Mouse (Mus musculus): ENCODE data around the gene Vps39. TPM values are rescaled to one million over a fixed set of nuclear protein-coding genes. Genes with fewer than 3 reads are reported as not detected.

Vps39 gene
- polyA plus RNA-seq, 1 experiment from 2014 or later: 24.6 TPM

- H3K27ac ChIP-seq (ENCODE audit: low read depth): no peak overlapping the region
- 71% methylated on average over 4 of the region's 4 CpGs for WGBS
These were observed 38.5 kb downstream of the Vps39 start for GRCm38 (mm10) chr2:120314487-120314886.

DNA sequence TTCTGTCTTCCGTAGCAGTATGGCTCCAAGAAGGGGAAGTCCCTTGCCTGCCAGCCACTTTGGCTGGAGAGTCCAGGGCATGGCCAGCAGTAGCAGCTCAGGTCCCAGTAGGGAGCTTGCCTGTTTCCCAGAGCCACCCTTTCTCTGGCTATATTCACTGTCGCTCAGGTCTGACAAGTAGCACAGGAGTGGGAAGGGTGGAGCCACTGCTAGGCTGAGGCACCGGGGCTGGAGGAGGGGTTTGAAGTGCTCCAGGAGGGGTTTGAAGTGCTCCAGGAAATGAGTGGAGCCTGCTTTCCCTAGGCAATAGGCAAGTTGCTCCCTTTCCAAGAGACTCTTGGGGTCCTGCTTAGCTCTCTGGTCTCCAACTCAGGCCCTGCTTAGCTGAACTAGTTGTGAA is 39.0 kb downstream of the Vps39 start, which contains the start of gene Pla2g4f:
Gene Pla2g4f, minus strand, starts transcription at position 190 of the 400 bp plus-strand sequence.
- H3K4me2 ChIP-seq (ENCODE audit: low read length): no peak within 1 kb of the TSS
- no peaks in the 10 kb centered on the region for H3K9me3 ChIP-seq (ENCODE audit: control insufficient read depth, low read length)
- DNase-seq (ENCODE audit: low spot score) (no peak), ATAC-seq (replicated peaks; ENCODE audit: low FRiP score, low TSS enrichment, low read depth) (no peak)
- no peak within 1 kb of the TSS for H3K4me3 ChIP-seq (ENCODE audit: low read depth, low read length)
- H3K27ac ChIP-seq (ENCODE audit: low read depth): no peak within 1 kb of the TSS
- no peaks in the 10 kb centered on the region for H3K27me3 ChIP-seq (replicated peaks; ENCODE audit: control insufficient read depth, insufficient read depth, low read length)
- no peak within 1 kb of the TSS for H3K9ac ChIP-seq (ENCODE audit: low read length)
- peaks cover 27% of the 10 kb centered on the region for H3K36me3 ChIP-seq (ENCODE audit: control insufficient read depth, insufficient read depth, low read length)
- WGBS: 40% methylated on average over 3 of the region's 3 CpGs
- H3K4me1 ChIP-seq (replicated peaks; ENCODE audit: control insufficient read depth, insufficient read depth, low read length): no peaks in the 10 kb centered on the region

More at GRCm38 (mm10) chr2:120314487-120314886, 38.5 kb downstream of the Vps39 start:
- Histone ChIP-seq H3K27me3 (replicated peaks; ENCODE audit: control insufficient read depth, insufficient read depth, low read length) (no peaks in the 10 kb centered on the region), H3K4me3 (ENCODE audit: low read depth, low read length) (no peak overlapping the region), H3K9me3 (ENCODE audit: control insufficient read depth, low read length) (no peaks in the 10 kb centered on the region), H3K36me3 (ENCODE audit: control insufficient read depth, insufficient read depth, low read length) (peaks cover 31% of the 10 kb centered on the region), H3K4me1 (replicated peaks; ENCODE audit: control insufficient read depth, insufficient read depth, low read length) (no peaks in the 10 kb centered on the region), H3K9ac (ENCODE audit: low read length) (no peak overlapping the region), H3K4me2 (ENCODE audit: low read length) (no peak overlapping the region)
- ATAC-seq (replicated peaks; ENCODE audit: low FRiP score, low TSS enrichment, low read depth) (no peak), DNase-seq (ENCODE audit: low spot score) (no peak)

- Histone ChIP-seq H3K9me3 (ENCODE audit: control insufficient read depth, low read length) (no peaks in the 10 kb centered on the region), H3K36me3 (ENCODE audit: control insufficient read depth, insufficient read depth, low read length) (peaks cover 11% of the 10 kb centered on the region), H3K27ac (ENCODE audit: low read depth) (no peak overlapping the region), H3K27me3 (replicated peaks; ENCODE audit: control insufficient read depth, insufficient read depth, low read length) (no peaks in the 10 kb centered on the region), H3K4me1 (replicated peaks; ENCODE audit: control insufficient read depth, insufficient read depth, low read length) (no peaks in the 10 kb centered on the region), H3K4me2 (ENCODE audit: low read length) (no peak overlapping the region), H3K4me3 (ENCODE audit: low read depth, low read length) (no peak overlapping the region), H3K9ac (ENCODE audit: low read length) (no peak overlapping the region)
- WGBS: 83% methylated on average over 7 of the region's 7 CpGs
- DNase-seq (ENCODE audit: low spot score): no peak
- ATAC-seq (replicated peaks; ENCODE audit: low FRiP score, low TSS enrichment, low read depth): no peak
These were observed 40.6 kb downstream of the Vps39 start for GRCm38 (mm10) chr2:120312276-120312825.

GRCm38 (mm10) chr2:120304113-120304512 is 48.8 kb downstream of the Vps39 start:
- no peak overlapping the region for H3K4me3 ChIP-seq (ENCODE audit: low read depth, low read length)
- no peaks in the 10 kb centered on the region for H3K36me3 ChIP-seq (ENCODE audit: control insufficient read depth, insufficient read depth, low read length)
- no peaks in the 10 kb centered on the region for H3K9me3 ChIP-seq (ENCODE audit: control insufficient read depth, low read length)
- H3K4me2 ChIP-seq (ENCODE audit: low read length): no peak overlapping the region
- H3K27ac ChIP-seq (ENCODE audit: low read depth): no peak overlapping the region
- H3K27me3 ChIP-seq (replicated peaks; ENCODE audit: control insufficient read depth, insufficient read depth, low read length): no peaks in the 10 kb centered on the region
- no peak for ATAC-seq (replicated peaks; ENCODE audit: low FRiP score, low TSS enrichment, low read depth)
- no peak overlapping the region for H3K9ac ChIP-seq (ENCODE audit: low read length)
- 20% methylated on average over 3 of the region's 3 CpGs for WGBS
- H3K4me1 ChIP-seq (replicated peaks; ENCODE audit: control insufficient read depth, insufficient read depth, low read length): no peaks in the 10 kb centered on the region
- DNase-seq (ENCODE audit: low spot score): no peak

- Histone ChIP-seq H3K9me3 (ENCODE audit: control insufficient read depth, low read length) (no peaks in the 10 kb centered on the region), H3K4me2 (ENCODE audit: low read length) (no peak overlapping the region), H3K9ac (ENCODE audit: low read length) (no peak overlapping the region), H3K4me3 (ENCODE audit: low read depth, low read length) (no peak overlapping the region), H3K4me1 (replicated peaks; ENCODE audit: control insufficient read depth, insufficient read depth, low read length) (no peaks in the 10 kb centered on the region), H3K27me3 (replicated peaks; ENCODE audit: control insufficient read depth, insufficient read depth, low read length) (no peaks in the 10 kb centered on the region), H3K36me3 (ENCODE audit: control insufficient read depth, insufficient read depth, low read length) (no peaks in the 10 kb centered on the region), H3K27ac (ENCODE audit: low read depth) (no peak overlapping the region)
- ATAC-seq (replicated peaks; ENCODE audit: low FRiP score, low TSS enrichment, low read depth) (no peak), DNase-seq (ENCODE audit: low spot score) (no peak)
- 90% methylated on average over 6 of the region's 6 CpGs for WGBS
These were observed 51.9 kb downstream of the Vps39 start for GRCm38 (mm10) chr2:120301076-120301475.

DNA sequence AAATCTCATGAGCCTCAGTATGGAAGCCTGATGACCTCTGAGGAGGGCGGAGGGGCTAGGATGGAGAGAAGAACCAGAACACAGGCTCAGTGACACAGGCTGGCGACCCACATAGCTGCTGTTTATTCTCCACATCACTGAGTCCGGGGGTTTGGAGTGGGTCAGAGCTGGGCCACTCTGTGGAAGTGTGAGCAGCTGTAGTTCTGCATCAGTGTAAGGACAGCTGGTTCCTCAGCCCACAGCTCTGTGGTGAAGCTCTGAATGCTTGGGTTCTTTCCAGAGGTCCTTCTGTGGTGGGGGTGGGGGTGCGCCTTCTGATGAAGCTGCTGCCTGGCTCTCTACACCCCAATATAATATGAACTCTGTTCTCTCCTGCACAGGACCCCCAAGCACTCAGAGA is 53.1 kb downstream of the Vps39 start:
- WGBS: 67% methylated on average over 4 of the region's 4 CpGs
- Histone ChIP-seq H3K4me2 (ENCODE audit: low read length) (no peak overlapping the region), H3K4me3 (ENCODE audit: low read depth, low read length) (no peak overlapping the region), H3K27ac (ENCODE audit: low read depth) (no peak overlapping the region), H3K36me3 (ENCODE audit: control insufficient read depth, insufficient read depth, low read length) (no peaks in the 10 kb centered on the region), H3K9ac (ENCODE audit: low read length) (no peak overlapping the region), H3K4me1 (replicated peaks; ENCODE audit: control insufficient read depth, insufficient read depth, low read length) (no peaks in the 10 kb centered on the region), H3K9me3 (ENCODE audit: control insufficient read depth, low read length) (no peaks in the 10 kb centered on the region), H3K27me3 (replicated peaks; ENCODE audit: control insufficient read depth, insufficient read depth, low read length) (no peaks in the 10 kb centered on the region)
- ATAC-seq (replicated peaks; ENCODE audit: low FRiP score, low TSS enrichment, low read depth) (no peak), DNase-seq (ENCODE audit: low spot score) (no peak)

DNA sequence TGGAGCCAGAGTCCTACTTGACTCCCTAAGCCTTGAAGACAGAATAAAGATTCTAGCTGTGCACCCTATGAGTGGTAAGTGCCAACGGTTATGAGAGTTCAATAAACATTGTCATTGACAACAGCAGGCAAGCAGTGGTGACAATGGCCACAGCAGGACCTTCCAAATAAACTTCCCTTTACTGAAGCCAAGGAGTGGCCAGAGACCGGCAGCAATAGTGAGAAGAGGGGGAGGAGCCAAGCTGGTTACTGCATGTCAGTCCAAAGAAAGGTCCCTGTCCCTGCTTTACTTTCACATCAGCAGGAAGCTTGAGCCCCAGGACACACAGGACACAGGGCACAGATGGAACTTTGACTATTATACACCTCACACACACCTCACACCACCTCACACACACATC is 56.8 kb downstream of the Vps39 start:
- no peak overlapping the region for H3K27ac ChIP-seq (ENCODE audit: low read depth)
- H3K4me2 ChIP-seq (ENCODE audit: low read length): no peak overlapping the region
- 9% methylated on average over 2 of the region's 2 CpGs for WGBS
- H3K36me3 ChIP-seq (ENCODE audit: control insufficient read depth, insufficient read depth, low read length): no peaks in the 10 kb centered on the region
- H3K9ac ChIP-seq (ENCODE audit: low read length): no peak overlapping the region
- no peaks in the 10 kb centered on the region for H3K4me1 ChIP-seq (replicated peaks; ENCODE audit: control insufficient read depth, insufficient read depth, low read length)
- no peak overlapping the region for H3K4me3 ChIP-seq (ENCODE audit: low read depth, low read length)
- H3K27me3 ChIP-seq (replicated peaks; ENCODE audit: control insufficient read depth, insufficient read depth, low read length): no peaks in the 10 kb centered on the region
- no peak for DNase-seq (ENCODE audit: low spot score)
- ATAC-seq (replicated peaks; ENCODE audit: low FRiP score, low TSS enrichment, low read depth): no peak
- no peaks in the 10 kb centered on the region for H3K9me3 ChIP-seq (ENCODE audit: control insufficient read depth, low read length)

- ATAC-seq (replicated peaks; ENCODE audit: low FRiP score, low TSS enrichment, low read depth) (no peak), DNase-seq (ENCODE audit: low spot score) (no peak)
- 83% methylated on average over 9 of the region's 9 CpGs for WGBS
- H3K4me3 ChIP-seq (ENCODE audit: low read depth, low read length): no peak overlapping the region
- no peaks in the 10 kb centered on the region for H3K36me3 ChIP-seq (ENCODE audit: control insufficient read depth, insufficient read depth, low read length)
- H3K4me2 ChIP-seq (ENCODE audit: low read length): no peak overlapping the region
- no peaks in the 10 kb centered on the region for H3K27me3 ChIP-seq (replicated peaks; ENCODE audit: control insufficient read depth, insufficient read depth, low read length)
- H3K9ac ChIP-seq (ENCODE audit: low read length): no peak overlapping the region
- no peaks in the 10 kb centered on the region for H3K4me1 ChIP-seq (replicated peaks; ENCODE audit: control insufficient read depth, insufficient read depth, low read length)
- no peaks in the 10 kb centered on the region for H3K9me3 ChIP-seq (ENCODE audit: control insufficient read depth, low read length)
- no peak overlapping the region for H3K27ac ChIP-seq (ENCODE audit: low read depth)
These were observed 61.4 kb downstream of the Vps39 start for GRCm38 (mm10) chr2:120291471-120292078.

DNA sequence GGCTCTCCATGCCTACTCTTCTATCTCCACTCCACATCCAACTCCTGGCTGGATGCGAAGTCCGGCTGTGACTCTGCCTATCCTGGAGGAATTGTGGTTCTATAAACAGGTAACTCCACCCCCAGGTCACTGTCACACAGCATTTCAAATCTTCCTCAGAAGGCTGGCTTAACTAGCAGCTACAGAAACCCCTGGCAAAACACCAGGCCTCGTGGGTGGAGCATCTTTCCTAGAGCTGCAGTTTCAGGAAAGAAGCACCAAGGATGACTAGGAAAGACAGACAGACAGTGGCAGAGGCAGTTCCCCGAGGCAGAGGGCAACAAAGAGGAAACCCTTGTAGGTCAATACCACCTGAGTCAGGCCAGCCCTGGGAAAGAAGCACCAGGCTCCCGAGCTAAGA is 63.9 kb downstream of the Vps39 start, which contains the start of gene Pla2g4d:
Gene Pla2g4d, minus strand, starts transcription at position 203 of the 400 bp plus-strand sequence.
- ATAC-seq (replicated peaks; ENCODE audit: low FRiP score, low TSS enrichment, low read depth) (no peak), DNase-seq (ENCODE audit: low spot score) (no peak)
- no peak within 1 kb of the TSS for H3K27ac ChIP-seq (ENCODE audit: low read depth)
- no peak within 1 kb of the TSS for H3K4me2 ChIP-seq (ENCODE audit: low read length)
- H3K27me3 ChIP-seq (replicated peaks; ENCODE audit: control insufficient read depth, insufficient read depth, low read length): no peaks in the 10 kb centered on the region
- no peak within 1 kb of the TSS for H3K9ac ChIP-seq (ENCODE audit: low read length)
- no peaks in the 10 kb centered on the region for H3K9me3 ChIP-seq (ENCODE audit: control insufficient read depth, low read length)
- no peak within 1 kb of the TSS for H3K4me3 ChIP-seq (ENCODE audit: low read depth, low read length)
- WGBS: 67% methylated on average over 5 of the region's 5 CpGs
- H3K4me1 ChIP-seq (replicated peaks; ENCODE audit: control insufficient read depth, insufficient read depth, low read length): no peaks in the 10 kb centered on the region
- H3K36me3 ChIP-seq (ENCODE audit: control insufficient read depth, insufficient read depth, low read length): no peaks in the 10 kb centered on the region

Data from intestine, embryonic 14.5 days (tissue).